Mouse (Mus musculus) forebrain, postnatal 0 days (tissue): ENCODE results near the gene Rnf166. TPM values are rescaled to one million over a fixed set of nuclear protein-coding genes. Genes with fewer than 3 reads are reported as not detected.

Experiments used
- ATAC-seq: fragments of 200-750 bp; cut with Nextera tagmentation; 2 replicates; pipeline ENCODE4 v1.8.0; 2017; ENCODE audit warnings: mild to moderate bottlenecking, moderate library complexity
- DNase-seq: peaks from one replicate; pipeline ENCODE4 v3.0.0-alpha.2; 2015
- H3K27ac ChIP-seq: fragments of 300-500 bp; sonication (generic); 2 replicates; pipeline ENCODE4 v1.5.1; 2014; ENCODE audit warnings: low read depth, mild to moderate bottlenecking, antibody characterized with exemption, low read length, moderate library complexity, mixed read lengths
- H3K27me3 ChIP-seq: fragments of 300-500 bp; sonication (generic); 2 replicates; pipeline ENCODE4 v1.6.1; 2014; ENCODE audit warnings: mild to moderate bottlenecking, low read length, mixed read lengths; ENCODE audit not compliant: insufficient read depth
- H3K36me3 ChIP-seq: fragments of 300-500 bp; sonication (generic); 2 replicates; pipeline ENCODE4 v1.6.1; 2014; ENCODE audit warnings: mild to moderate bottlenecking, moderate library complexity; ENCODE audit not compliant: insufficient read depth
- H3K4me1 ChIP-seq: fragments of 300-500 bp; sonication (generic); 2 replicates; pipeline ENCODE4 v1.6.1; 2014; ENCODE audit warnings: antibody characterized with exemption; ENCODE audit not compliant: insufficient read depth
- H3K4me2 ChIP-seq: fragments of 300-500 bp; sonication (generic); 2 replicates; pipeline ENCODE4 v1.6.1; 2014; ENCODE audit warnings: low read depth, mild to moderate bottlenecking, moderate library complexity
- H3K4me3 ChIP-seq: fragments of 300-500 bp; sonication (generic); 2 replicates; pipeline ENCODE4 v1.5.1; 2014; ENCODE audit warnings: low read depth, low read length, mixed read lengths
- H3K9ac ChIP-seq: fragments of 300-500 bp; sonication (generic); 2 replicates; pipeline ENCODE4 v1.6.1; 2014; ENCODE audit warnings: mild to moderate bottlenecking
- H3K9me3 ChIP-seq: fragments of 300-500 bp; sonication (generic); 2 replicates; pipeline ENCODE4 v1.6.1; 2016; ENCODE audit warnings: low read length
- CTCF ChIP-seq: sonication (generic); IDR thresholded peaks from 2 replicates; pipeline ENCODE4 v1.5.1; 2016; ENCODE audit warnings: antibody characterized with exemption, control low read depth, low read depth
- WGBS: fragments of 180-500 bp; shearing (Covaris S2); extraction: QIAGEN DNeasy Blood & Tissue Kit; methylation state at CpG from one replicate; pipeline ENCODE4 v1.1.7; 2014; 5-methylcytosine and 5-hydroxymethylcytosine counted together
- polyA plus RNA-seq: library from polyadenylated mRNA; unstranded; fragments of >200 nt; fragmentation: Nextera tagmentation; extraction: Ambion mirVana; gene quantifications from 2 replicates; pipeline ENCODE4 v1.2.1, GENCODE M21; 2015
- total RNA-seq: library from RNA; depleted of rRNA; stranded (reverse); fragments of >200 nt; gene quantifications from 2 replicates; pipeline ENCODE4 v1.2.3, GENCODE M21; 2014

Gene Rnf166
- total and polyA plus RNA-seq, 2 experiments from 2014 or later: 26.5 to 32.1 TPM

DNA sequence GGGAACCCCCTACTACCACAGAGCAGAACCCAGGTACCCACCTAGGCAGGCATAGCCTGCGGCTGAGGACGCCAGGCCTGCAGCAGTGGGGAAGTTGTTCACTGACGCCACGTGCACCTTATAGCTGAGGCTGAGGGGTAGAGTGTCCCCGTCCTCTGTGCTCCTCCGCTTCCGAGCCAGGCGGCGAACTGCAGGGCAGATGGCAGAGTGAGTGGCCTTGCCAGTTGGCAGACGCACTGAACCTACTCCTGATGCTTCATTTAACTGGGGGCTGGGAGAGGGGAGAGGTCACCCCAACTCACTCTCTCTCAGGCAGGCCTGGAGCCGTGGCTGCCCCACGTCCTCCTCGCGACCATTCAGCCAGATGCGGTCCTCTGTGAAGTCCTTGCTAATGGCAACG, 36.5 kb downstream of the Rnf166 start:
- Histone ChIP-seq H3K4me3 (no peak overlapping the region), H3K9ac (no peak overlapping the region), H3K27ac (no peak overlapping the region), H3K4me1 (peaks cover 4% of the 10 kb centered on the region; the same call in 1 of the 2 replicates), H3K9me3 (no peaks in the 10 kb centered on the region), H3K4me2 (no peak overlapping the region), H3K27me3 (no peaks in the 10 kb centered on the region), H3K36me3 (peaks cover 39% of the 10 kb centered on the region)
- DNase-seq (no peak), ATAC-seq (no peak)
- WGBS: 87% methylated on average over 16 of the region's 16 CpGs
- no peak for TF ChIP-seq CTCF

DNA sequence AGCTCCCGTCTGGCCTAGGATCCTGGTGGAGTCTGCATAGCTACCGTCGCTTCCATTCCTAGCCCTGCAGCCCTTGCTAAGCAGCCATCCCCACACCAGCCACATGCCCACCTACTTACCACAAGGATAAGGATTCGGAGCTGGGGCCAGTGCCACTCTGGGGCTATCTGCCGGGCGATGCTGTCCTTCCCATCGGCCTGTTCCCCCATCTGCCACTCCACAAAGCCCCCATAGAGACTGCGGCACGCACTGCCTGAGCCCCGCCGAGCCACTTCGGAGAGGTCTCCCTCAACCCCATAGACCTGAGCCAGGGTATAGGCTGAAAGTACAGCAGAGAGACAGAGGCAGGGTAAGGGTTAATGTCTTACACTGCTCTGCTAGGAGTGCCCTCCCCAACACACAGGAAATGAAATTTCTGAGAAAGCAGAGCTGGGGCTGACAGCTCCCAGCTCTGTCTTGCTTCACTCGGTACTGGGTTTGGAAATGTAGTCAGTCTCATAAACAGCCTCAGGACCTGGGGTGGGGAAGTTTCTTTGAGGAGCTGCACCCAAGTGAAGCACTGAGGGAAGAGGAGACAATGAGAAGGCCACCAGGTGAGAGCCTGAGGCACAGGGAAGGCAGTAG, 38.0 kb downstream of the Rnf166 start:
- DNase-seq: no peak
- Histone ChIP-seq H3K9me3 (no peaks in the 10 kb centered on the region), H3K9ac (no peak overlapping the region), H3K36me3 (peaks cover 46% of the 10 kb centered on the region), H3K4me2 (no peak overlapping the region), H3K27me3 (no peaks in the 10 kb centered on the region), H3K4me1 (peaks cover 4% of the 10 kb centered on the region; the same call in 1 of the 2 replicates), H3K4me3 (no peak overlapping the region), H3K27ac (no peak overlapping the region)
- WGBS: 96% methylated on average over 13 of the region's 13 CpGs
- no peak for ATAC-seq
- no peak for TF ChIP-seq CTCF

DNA sequence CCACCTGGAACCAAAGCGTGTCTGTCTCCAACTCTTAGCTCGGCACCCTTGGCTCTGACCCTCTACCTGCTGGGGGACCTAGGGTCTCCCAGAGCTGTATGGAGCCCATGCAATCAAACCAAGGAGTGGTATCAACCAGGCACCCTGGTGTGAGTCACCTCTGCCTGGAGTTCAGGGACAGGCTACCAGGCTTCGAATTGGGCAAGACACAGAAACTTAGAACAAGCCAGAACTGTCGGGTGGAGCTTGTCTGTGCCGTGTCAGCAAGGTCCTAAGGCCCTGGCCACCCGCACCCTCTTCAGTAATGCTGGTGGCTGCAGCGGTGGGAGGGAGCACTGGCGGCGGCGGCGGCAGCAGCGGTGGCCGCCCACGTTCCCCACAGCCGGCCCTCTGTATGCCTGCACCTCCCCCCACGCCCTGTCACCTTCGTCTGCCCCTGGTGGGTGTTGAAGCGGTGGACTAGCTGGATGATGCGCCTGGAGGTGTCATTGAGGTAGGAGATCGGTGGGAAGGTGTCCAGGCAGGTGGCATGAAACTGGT, 39.2 kb downstream of the Rnf166 start:
- no peak overlapping the region for H3K9ac ChIP-seq
- 95% methylated on average over 20 of the region's 20 CpGs for WGBS
- H3K4me2 ChIP-seq: no peak overlapping the region
- no peak overlapping the region for H3K4me3 ChIP-seq
- H3K27me3 ChIP-seq: no peaks in the 10 kb centered on the region
- no peaks in the 10 kb centered on the region for H3K9me3 ChIP-seq
- ATAC-seq: no peak
- TF ChIP-seq CTCF: no peak
- 0 out of 2 replicates have a peak, but pooled peaks cover 4% of the 10 kb centered on the region for H3K4me1 ChIP-seq
- peaks cover 46% of the 10 kb centered on the region for H3K36me3 ChIP-seq
- H3K27ac ChIP-seq: no peak overlapping the region
- DNase-seq: no peak

DNA sequence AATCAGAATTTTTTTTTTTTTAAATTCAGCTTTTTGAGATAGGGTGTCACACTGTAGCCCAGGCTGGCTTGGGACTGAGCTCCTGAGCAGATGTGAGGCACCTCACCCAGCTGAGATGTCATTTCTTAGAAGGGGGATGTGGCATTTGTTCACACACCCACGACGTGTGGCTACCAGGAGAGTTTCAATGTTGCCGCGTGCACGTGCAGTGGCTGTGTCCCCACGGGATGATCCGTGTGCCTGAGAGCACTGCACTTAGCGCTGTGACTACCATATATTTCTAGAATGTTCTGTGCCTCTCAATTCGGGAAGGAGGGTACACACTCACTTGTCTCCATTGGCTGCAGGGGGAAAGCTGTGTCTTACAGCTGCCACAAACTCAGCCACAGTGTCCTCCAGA, 39.7 kb downstream of the Rnf166 start:
- Histone ChIP-seq H3K4me1 (0 out of 2 replicates have a peak, but pooled peaks cover 4% of the 10 kb centered on the region), H3K4me2 (no peak overlapping the region), H3K4me3 (no peak overlapping the region), H3K9ac (no peak overlapping the region), H3K27me3 (no peaks in the 10 kb centered on the region), H3K27ac (no peak overlapping the region), H3K9me3 (no peaks in the 10 kb centered on the region), H3K36me3 (peaks cover 46% of the 10 kb centered on the region)
- WGBS: 96% methylated on average over 9 of the region's 9 CpGs
- no peak for ATAC-seq
- DNase-seq: no peak
- TF ChIP-seq CTCF: no peak

DNA sequence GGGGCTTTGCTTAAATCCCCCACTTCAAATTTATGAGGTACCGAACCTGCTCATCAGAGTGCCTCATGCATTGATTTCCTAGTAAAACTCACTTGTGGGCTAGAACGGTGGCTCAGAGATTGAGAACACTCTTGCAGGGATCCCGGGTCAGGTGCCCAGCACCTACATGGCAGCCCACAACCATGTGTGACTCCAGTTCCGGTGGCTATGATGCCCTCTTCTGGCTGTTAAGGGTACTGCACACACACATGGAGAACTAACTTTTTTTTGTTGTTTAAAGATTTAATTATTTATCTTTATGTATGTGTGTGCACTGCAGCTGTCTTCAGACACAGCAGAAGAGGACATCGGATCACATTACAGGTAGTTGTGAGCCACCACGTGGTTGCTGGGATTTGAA, 40.5 kb downstream of the Rnf166 start:
- no peak overlapping the region for H3K4me3 ChIP-seq
- no peak for ATAC-seq
- H3K9me3 ChIP-seq: no peaks in the 10 kb centered on the region
- no peak overlapping the region for H3K27ac ChIP-seq
- no peaks in the 10 kb centered on the region for H3K27me3 ChIP-seq
- no peak for DNase-seq
- 0 out of 2 replicates have a peak, but pooled peaks cover 4% of the 10 kb centered on the region for H3K4me1 ChIP-seq
- no peak overlapping the region for H3K9ac ChIP-seq
- peaks cover 46% of the 10 kb centered on the region for H3K36me3 ChIP-seq
- no peak overlapping the region for H3K4me2 ChIP-seq
- 93% methylated on average over 6 of the region's 6 CpGs for WGBS
- TF ChIP-seq CTCF: peak; percentile 55

DNA sequence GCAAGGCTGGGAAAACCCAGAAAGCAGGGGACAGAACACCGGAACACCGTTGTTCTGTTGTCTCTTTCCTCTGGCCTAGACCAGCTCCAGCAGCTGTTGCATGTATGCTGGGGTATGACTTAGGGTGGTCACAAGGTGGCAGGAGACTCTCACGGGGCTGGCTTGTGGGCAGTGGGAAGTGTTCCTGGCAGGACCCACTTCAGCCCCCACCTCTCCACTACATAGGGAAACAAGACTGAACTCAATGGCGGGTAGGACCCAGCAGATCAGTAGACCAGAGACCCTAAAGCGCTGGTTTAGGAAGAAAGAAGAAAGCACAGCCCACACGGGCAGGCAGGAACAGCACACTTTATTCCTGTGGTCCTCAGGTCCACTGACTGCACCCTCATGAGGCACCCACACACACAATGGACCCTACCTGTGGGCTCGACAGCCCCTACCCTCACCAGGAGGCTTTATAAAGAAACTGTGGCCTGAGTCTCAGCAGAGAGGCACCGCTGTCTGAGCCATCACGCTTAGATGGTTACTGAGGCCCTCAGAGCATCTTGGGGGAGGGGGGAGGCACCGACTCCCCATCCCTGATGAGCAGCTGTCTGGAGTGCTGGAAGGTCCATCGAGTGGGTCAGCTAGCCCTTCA, 42.5 kb downstream of the Rnf166 start:
- Histone ChIP-seq H3K4me2 (no peak overlapping the region), H3K27ac (no peak overlapping the region), H3K27me3 (no peaks in the 10 kb centered on the region), H3K9ac (no peak overlapping the region), H3K4me1 (0 out of 2 replicates have a peak, but pooled peaks cover 4% of the 10 kb centered on the region), H3K9me3 (no peaks in the 10 kb centered on the region), H3K4me3 (no peak overlapping the region), H3K36me3 (peaks cover 38% of the 10 kb centered on the region)
- WGBS: 65% methylated on average over 11 of the region's 11 CpGs
- DNase-seq (no peak), ATAC-seq (peak; percentile 30; the same call in 1 of the 2 replicates)
- TF ChIP-seq CTCF: peak; percentile 18; the same call in 1 of the 2 replicates
